Mouse (Mus musculus) stomach, postnatal 0 days (tissue): ENCODE results near the gene Ezh1.

ENCODE experiments used
- CTCF ChIP-seq: IDR thresholded peaks from 2 replicates; pipeline ENCODE4 v1.5.1; 2016; ENCODE audit warnings: antibody characterized with exemption, low read depth, mild to moderate bottlenecking, moderate library complexity
- EP300 ChIP-seq: optimal IDR thresholded peaks from 2 replicates; pipeline ENCODE3; 2016; ENCODE audit warnings: antibody characterized with exemption

- TF ChIP-seq CTCF, result no peak
- TF ChIP-seq EP300, result no peak
These were observed 77.5 kb downstream of the Ezh1 start for GRCm38 (mm10) chr11:101148751-101149150.
